Mouse (Mus musculus): ENCODE measurements around the gene Gm20489. TPM values are rescaled to one million over a fixed set of nuclear protein-coding genes. Genes with fewer than 3 reads are reported as not detected.

The Gm20489 gene
- total RNA-seq (2021) (not detected), polyA plus RNA-seq (2012; rRNA removed) (not detected in 2 replicates)
- long read RNA-seq = 0 reads

- DNase-seq = no peak
These were observed at the start of gene Gm20489 for GRCm38 (mm10) chrX:101268755-101269124. Gm20489 (minus strand) TSS chrX:101269023.

GRCm38 (mm10) chrX:101313625-101314359 lies 45.0 kb upstream of the Gm20489 start:
- DNase-seq = no peak

DNA sequence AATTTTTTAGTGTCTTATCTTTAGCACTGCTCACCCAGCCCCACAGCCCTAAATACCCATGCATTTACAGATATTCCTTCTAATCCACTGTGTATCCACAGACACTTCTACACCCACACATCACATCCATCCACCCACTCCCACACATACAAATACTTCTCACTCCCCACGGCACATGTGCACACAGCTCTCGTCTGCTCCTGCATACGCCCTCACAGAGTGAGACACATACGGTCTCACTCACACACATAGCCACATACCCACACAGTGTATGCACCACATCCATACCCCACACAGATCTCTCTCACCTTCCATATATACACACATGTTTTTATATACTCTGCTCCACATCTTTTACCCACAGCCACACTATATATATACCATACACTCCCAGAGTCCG lies 40.5 kb upstream of the Gm20489 start:
- no peak for DNase-seq

- DNase-seq = no peak
These were observed 35.8 kb upstream of the Gm20489 start for GRCm38 (mm10) chrX:101304646-101305045.

DNA sequence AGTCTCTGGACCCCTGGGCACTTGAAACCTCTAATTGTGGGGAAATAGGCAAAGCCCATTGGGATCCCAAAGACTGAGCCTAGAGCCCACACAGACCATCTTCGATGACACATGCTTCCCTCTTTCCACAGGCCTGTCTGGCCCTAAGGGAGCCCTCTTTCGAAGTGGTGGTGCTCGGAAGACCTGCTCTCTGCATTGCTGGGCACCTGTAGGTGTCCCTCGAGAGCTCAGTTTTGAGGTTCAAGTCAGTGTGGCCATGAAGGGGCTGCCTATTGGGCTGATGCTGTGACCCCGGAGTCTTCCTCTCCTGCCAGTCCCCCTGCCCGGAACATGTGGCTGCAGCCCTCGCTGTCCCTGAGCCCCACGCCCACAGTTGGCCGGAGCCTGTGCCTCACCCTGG lies 32.8 kb upstream of the Gm20489 start:
- DNase-seq = no peak

DNA sequence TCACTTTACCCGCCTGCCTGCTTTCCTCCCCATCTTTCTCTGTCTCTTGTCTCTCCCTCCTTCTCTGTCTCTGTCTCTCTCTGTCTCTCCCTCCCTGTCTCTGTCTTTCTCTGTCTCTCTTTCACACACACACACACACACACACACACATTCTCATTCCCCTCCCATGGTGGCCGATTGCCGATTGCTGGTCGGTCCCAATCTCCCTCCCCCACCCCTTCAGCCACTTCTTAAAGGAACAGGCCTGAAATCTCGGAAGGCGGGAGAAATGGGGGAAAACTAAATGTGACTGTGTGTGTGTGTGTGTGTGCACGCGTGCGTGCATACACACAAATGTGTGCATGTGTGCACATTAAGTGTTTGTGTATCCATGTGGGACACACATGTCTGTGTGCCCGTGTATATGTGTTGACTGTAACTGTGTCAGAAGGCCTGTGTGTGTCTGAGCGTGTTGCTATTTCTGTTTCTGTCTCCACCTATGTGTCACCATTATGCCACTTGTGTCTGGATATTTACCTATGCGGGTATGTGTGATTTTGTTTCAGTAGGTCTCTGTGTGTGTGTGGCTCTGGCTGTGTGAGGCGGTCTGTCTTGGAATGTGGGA lies 31.7 kb upstream of the Gm20489 start:
- no peak for DNase-seq

DNA sequence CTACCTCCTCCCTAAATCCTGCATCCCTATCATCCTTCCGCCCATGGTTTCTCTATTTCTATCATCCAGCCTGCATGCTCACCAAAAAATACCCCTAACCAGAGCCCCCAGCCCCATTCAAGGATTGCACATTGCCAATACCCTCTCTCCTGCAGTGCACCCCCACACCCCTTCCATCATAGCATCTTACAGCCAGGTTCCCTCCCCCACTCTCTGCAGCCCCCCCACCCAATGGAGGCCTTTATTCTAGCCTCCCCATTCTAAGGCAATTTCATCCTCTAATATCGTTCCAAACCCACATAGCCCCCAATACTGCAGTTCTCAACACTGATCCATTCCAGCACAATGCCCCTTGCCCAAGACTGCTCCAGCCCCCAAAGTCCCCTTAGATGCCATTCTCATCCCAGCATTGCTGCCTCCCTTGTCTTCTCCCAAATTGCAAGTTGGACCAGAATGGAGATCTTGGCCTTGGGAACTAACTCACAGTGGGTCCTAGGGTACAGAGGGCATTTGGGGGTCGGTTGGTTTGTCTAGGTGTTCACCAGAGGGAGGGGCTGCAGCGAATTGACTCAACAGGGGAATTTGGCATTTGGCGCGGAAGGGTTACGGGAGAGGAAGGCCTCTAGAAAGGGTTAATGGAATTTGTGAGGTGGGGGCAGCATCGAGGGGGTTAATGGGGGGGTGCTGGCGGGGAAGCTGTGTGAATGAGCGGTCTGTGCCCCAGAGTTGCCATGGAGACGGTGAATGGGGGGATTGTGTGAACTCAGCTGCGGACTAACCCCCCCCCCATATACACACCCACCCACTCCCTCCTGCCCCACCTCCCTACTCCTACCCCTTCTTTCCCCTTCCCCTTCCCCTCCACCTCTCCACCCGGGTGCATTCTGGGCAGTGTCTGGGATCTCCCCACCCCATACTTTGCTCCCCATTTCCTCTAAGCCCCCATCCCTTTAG lies 30.9 kb upstream of the Gm20489 start:
- no peak for DNase-seq

DNA sequence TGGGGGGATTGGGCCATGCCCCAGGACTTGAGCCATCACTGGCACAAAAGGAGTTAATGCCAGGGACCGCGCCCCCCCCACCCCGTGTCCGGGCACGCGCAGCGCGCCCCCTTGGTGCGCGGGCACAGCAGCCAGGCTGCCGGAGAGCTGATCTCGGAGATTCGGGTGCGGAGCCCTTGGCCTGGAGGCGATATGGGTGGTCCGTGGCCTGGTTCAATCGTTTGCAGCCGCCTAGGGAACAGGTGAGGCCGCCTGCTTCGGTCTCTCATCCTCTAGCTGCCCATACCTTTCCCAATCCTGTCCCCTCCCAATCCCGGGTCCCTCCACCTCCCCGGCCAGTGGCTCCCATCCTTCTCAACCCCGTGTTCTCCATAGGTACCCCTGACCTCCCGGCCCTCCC lies 30.2 kb upstream of the Gm20489 start, which contains the start of gene Nlgn3:
Nlgn3 (plus strand) TSS at position 114 of the 400 bp plus-strand sequence.
- peak; percentile 24 for DNase-seq

GRCm38 (mm10) chrX:101290111-101290510 lies 21.3 kb upstream of the Gm20489 start:
- DNase-seq = no peak

DNA sequence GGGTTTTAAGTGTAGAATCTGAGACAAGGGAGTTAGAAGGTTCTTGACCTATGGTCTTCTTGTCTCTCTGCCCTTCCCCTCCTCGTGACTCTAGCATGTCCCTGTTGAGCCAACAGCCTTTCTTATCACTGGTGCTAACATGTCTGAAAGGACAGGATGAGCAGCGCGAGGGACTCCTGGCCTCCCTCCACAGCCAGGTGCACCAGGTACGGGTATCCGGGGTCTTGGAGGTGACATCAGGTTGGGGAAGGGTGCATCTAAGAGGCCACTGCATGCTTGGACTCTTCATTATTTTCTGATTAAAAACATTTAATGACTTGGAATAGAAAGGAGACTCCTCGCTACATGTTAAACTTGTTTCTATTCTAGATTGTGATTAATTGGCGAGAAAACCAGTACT lies 20.2 kb upstream of the Gm20489 start:
- no peak for DNase-seq

GRCm38 (mm10) chrX:101288432-101288831 lies 19.6 kb upstream of the Gm20489 start:
- no peak for DNase-seq

DNA sequence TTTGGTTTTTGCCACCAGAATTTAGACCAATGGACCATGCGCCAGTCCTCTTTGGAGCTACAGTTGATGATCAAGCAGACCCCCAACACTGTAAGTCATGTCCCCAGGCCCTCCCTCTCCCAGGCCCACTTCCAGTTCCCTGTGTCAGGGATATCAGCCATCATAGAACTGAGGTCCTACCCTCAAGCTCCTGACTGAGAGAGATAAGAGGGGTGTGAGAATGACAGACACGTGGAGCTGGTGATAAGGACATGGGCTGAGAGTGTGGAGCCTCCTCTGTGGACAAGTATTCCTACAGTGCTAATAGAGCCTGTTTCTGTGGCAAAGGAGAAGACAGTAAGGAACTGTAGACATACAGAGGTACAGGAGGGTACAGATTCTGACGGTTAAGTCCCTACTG lies 18.7 kb upstream of the Gm20489 start:
- no peak for DNase-seq

DNA sequence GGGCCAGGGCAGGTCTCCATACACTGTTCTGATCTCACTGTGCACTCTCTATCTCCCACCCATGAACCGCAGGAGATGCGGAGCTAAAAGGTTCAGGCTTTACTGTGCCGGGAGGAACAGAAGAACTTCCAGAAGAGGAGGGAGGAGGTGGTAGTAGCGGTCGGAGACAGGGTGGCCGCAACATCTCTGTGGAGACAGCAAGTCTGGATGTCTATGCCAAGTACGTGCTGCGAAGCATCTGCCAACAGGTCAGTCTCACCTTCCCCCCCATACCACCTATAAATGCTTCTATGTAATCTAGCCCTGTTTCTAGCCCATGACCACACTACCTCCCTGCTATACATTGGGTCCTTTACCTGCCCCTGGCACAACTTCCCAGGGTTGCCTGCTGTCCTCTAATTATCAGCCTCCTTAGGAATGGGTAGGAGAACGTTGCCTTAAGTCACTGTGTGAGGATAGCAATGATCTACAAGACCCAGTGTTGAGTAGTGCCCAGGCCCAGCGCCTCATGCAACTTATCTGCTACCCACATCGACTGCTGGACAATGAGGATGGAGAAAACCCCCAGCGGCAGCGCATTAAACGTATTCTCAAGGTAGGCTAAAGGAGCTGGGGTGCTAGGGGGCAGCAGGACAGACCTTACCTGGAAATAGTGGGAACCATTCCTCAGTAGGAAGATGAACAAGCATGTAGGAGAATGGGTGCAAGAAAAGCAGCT lies 17.3 kb upstream of the Gm20489 start:
- no peak for DNase-seq

GRCm38 (mm10) chrX:101285534-101285933 lies 16.7 kb upstream of the Gm20489 start:
- peak; percentile 63 for DNase-seq

- no peak for DNase-seq
These were observed 14.0 kb upstream of the Gm20489 start for GRCm38 (mm10) chrX:101282813-101283212.

DNA sequence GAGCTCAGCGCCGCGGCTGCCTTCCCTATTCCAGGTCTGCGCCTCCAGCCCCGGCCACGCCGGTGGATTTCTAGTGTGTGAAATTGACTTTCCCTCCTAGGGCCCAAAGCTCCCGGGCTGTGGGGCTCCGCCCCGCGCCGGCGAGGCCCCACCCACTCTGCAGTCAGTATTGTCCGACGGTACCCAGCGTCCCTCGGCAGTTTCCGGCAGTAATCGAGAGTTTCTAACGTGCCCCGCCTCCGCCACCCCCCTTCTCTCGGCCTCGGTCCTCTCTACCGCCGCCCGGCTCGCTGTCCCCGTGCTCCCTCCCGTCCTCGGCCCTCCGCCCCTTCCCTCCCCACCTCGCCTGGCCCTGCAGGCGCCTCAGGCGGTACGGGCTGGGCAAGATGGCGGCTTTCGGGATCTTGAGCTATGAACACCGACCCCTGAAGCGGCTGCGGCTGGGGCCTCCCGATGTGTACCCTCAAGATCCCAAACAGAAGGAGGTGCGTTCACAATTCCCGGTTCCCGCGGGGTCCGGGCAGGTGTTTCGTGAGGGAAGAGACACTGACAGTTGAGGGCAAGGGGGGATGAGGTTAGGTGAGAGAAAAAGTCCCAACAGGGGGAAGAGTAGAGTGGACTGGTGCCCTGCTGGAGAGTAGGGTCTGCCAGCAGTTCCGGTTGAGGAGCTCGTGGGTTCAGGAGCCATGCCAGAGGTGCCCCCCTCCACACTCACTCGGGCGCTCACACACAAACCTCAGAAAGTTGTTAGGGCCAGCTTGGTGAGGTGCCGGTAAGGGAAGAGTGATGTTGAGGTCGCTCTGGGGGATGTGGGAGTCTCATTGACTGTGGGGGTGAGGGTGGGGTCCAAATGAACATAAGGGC lies 5.3 kb upstream of the Gm20489 start, which contains the start of gene Med12:
Med12 (plus strand) TSS at position 156 of the 864 bp plus-strand sequence.
- DNase-seq = peak; percentile 96

DNA sequence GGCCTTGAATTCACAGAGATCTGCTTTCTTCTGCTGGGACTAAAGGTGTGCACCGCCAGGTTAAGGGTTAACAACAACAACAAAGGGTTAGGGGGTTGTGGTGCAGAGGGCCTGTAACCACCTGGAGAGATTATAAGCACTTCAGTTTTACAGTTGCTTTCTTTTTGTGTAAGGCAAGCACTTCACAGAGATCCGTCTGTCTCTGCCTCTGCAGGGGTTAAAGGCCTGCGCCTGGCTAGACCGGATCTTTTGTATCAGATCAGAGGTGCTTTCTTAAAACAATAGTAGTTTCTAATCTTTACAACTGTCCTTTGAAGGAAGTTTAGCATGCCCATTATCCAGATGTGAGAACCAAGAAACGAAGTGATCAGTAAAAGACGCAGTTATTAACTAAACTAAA lies 4.6 kb upstream of the Gm20489 start:
- no peak for DNase-seq

- DNase-seq = no peak
These were observed 633 bp downstream of the Gm20489 start, which contains the start of gene Il2rg for GRCm38 (mm10) chrX:101268025-101268754. Il2rg (minus strand) TSS chrX:101268255.

GRCm38 (mm10) chrX:101266631-101267030 lies 2.2 kb downstream of the Gm20489 start:
- no peak for DNase-seq

DNA sequence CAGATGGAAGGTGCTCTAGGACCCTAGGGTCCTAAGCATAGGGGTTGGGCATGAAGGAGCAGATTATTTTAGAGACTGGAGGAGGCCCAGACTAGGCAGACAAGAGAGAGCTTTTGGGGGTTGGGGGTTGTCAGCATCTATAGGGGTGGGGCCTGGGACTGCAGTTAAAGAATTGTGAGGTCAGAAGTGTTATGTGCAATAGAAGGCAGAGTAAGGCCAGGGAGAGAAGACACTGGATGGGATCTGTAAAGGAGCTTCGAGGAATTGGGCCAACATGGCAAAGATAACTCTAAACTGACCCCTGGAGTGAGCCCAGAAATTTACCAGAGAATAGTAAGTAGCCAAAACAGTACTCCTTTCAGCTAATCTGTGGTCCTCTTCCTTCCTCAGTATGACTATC lies 4.9 kb downstream of the Gm20489 start, which contains the start of gene Gm614:
Gm614 (minus strand) TSS at position 101 of the 400 bp plus-strand sequence.
- no peak for DNase-seq

Measured in adrenal gland, adult 2 months (tissue).